Mouse (Mus musculus) kidney, adult 9 months (tissue): ENCODE measurements at regions not wholly inside any gene's neighbourhood (a gene's known extent, or its start where the extent isn't known, plus 50 kb on each side); places are given as distances from the start of the nearest gene placed in this dataset.

Experiments used
- DNase-seq: peaks from one replicate; pipeline ENCODE4 v3.0.0; 2022

GRCm38 (mm10) chr3:44912664-44913063, 465.5 kb upstream of the Pcdh10 start:
- DNase-seq, result peak; percentile 3

- DNase-seq, result no peak
Measured at GRCm38 (mm10) chr3:44914321-44914720, 463.9 kb upstream of the Pcdh10 start.
